Mouse (Mus musculus) intestine, embryonic 15.5 days (tissue): Measurements from ENCODE around the gene Sf3a2. TPM values are rescaled to one million over a fixed set of nuclear protein-coding genes. Genes with fewer than 3 reads are reported as not detected.

Experiments used
- ATAC-seq: fragments of 200-750 bp; cut with Nextera tagmentation; 2 replicates; pipeline ENCODE4 v1.8.0; 2017; ENCODE audit warnings: moderate TSS enrichment, moderate library complexity
- H3K27ac ChIP-seq: fragments of 300-500 bp; sonication (generic); 2 replicates; pipeline ENCODE4 v1.5.1; 2015; ENCODE audit warnings: mild to moderate bottlenecking, inconsistent platforms
- H3K27me3 ChIP-seq: fragments of 300-500 bp; sonication (generic); replicated peaks from 2 replicates; pipeline ENCODE4 v1.6.1; 2015; ENCODE audit warnings: inconsistent platforms
- H3K36me3 ChIP-seq: fragments of 300-500 bp; sonication (generic); 2 replicates; pipeline ENCODE4 v1.6.1; 2015; ENCODE audit warnings: inconsistent platforms
- H3K4me1 ChIP-seq: fragments of 300-500 bp; sonication (generic); replicated peaks from 2 replicates; pipeline ENCODE4 v1.6.1; 2015; ENCODE audit warnings: inconsistent platforms
- H3K4me2 ChIP-seq: fragments of 300-500 bp; sonication (generic); replicated peaks from 2 replicates; pipeline ENCODE4 v1.6.1; 2015; ENCODE audit warnings: mild to moderate bottlenecking, inconsistent platforms
- H3K4me3 ChIP-seq: fragments of 300-500 bp; sonication (generic); replicated peaks from 2 replicates; pipeline ENCODE4 v1.5.1; 2015; ENCODE audit warnings: inconsistent platforms
- H3K9ac ChIP-seq: fragments of 300-500 bp; sonication (generic); 2 replicates; pipeline ENCODE4 v1.6.1; 2015; ENCODE audit warnings: inconsistent platforms
- H3K9me3 ChIP-seq: fragments of 300-500 bp; sonication (generic); 2 replicates; pipeline ENCODE4 v1.6.1; 2016; ENCODE audit warnings: inconsistent platforms
- WGBS: fragments of 180-500 bp; shearing (Covaris S2); methylation state at CpG from one replicate; pipeline ENCODE4 v1.1.7; 2015; 5-methylcytosine and 5-hydroxymethylcytosine counted together
- polyA plus RNA-seq: library from polyadenylated mRNA; unstranded; fragments of >200 nt; fragmentation: Nextera tagmentation; extraction: Ambion mirVana; gene quantifications from 2 replicates; pipeline ENCODE4 v1.2.1, GENCODE M21; 2015

The Sf3a2 gene
- polyA plus RNA-seq, 1 experiment from 2014 or later: 69.7 TPM

- Histone ChIP-seq H3K9ac (peak overlapping the region; percentile 5; the same call in 1 of the 2 replicates), H3K9me3 (no peaks in the 10 kb centered on the region), H3K4me3 (no peak overlapping the region), H3K27me3 (no peaks in the 10 kb centered on the region), H3K36me3 (no peaks in the 10 kb centered on the region; the same call in 1 of the 2 replicates), H3K4me2 (peak overlapping the region; percentile 9; the same call in 1 of the 2 replicates), H3K4me1 (peaks cover 45% of the 10 kb centered on the region), H3K27ac (0 out of 2 replicates have a peak overlapping the region, but pooled peaks have one; percentile 32)
- 76% methylated on average over 4 of the region's 4 CpGs for WGBS
- no peak for ATAC-seq
Observed at GRCm38 (mm10) chr10:80760596-80761524, 37.1 kb upstream of the Sf3a2 start.

DNA sequence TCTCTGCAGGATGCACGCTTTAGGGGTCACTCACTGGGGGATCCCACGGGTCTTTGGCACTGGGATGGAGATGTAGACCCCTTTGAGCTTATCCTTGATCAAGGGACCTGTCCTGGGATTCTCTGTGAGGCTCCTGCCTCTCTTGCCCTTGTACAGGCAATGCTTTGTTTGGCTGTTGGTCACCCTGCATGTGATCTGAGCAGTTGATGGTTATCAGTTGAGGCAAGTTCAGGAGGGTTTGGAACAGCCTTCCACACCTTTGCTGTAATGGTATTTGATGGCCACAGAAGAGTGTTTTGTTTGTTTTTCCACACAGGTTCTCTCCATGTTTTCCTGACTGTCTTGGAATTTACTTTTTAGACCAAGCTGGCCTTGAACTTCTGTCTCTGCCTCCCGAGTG lies 36.2 kb upstream of the Sf3a2 start:
- no peak for ATAC-seq
- H3K9ac ChIP-seq: no peak overlapping the region
- H3K27me3 ChIP-seq: no peaks in the 10 kb centered on the region
- no peak overlapping the region for H3K27ac ChIP-seq
- H3K9me3 ChIP-seq: no peaks in the 10 kb centered on the region
- no peak overlapping the region for H3K4me2 ChIP-seq
- peaks cover 38% of the 10 kb centered on the region for H3K4me1 ChIP-seq
- peaks cover 5% of the 10 kb centered on the region; the same call in 1 of the 2 replicates for H3K36me3 ChIP-seq
- 71% methylated on average over 3 of the region's 3 CpGs for WGBS
- no peak overlapping the region for H3K4me3 ChIP-seq

DNA sequence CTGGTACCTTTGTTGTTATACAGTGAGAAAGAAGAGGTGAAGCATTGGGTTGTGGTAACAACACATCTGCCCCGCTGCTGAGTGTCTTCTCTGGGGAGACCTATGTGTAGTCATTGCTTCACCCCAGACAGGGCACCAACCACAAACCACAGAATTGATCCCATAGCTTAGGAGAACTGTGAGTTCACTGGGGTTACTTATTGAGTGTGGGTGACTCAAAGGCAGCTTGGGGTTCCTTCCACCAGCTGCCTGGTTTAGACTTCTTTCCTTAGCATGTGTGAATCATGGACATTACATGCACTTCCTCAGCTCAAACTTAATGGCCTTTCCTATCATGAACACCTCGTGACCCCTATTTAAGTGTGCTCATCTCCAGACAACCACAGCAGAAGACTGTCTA lies 34.5 kb upstream of the Sf3a2 start:
- 93% methylated on average over 2 of the region's 2 CpGs for WGBS
- Histone ChIP-seq H3K27me3 (no peaks in the 10 kb centered on the region), H3K9me3 (no peaks in the 10 kb centered on the region), H3K4me3 (no peak overlapping the region), H3K36me3 (peaks cover 19% of the 10 kb centered on the region), H3K4me2 (no peak overlapping the region), H3K27ac (no peak overlapping the region), H3K9ac (no peak overlapping the region), H3K4me1 (peaks cover 24% of the 10 kb centered on the region)
- no peak for ATAC-seq

- no peak for ATAC-seq
- 80% methylated on average over 2 of the region's 2 CpGs for WGBS
Observed at GRCm38 (mm10) chr10:80765746-80766145, 32.3 kb upstream of the Sf3a2 start.

GRCm38 (mm10) chr10:80766161-80766815 lies 31.7 kb upstream of the Sf3a2 start:
- H3K27ac ChIP-seq: no peak overlapping the region
- H3K36me3 ChIP-seq: peaks cover 36% of the 10 kb centered on the region

More at GRCm38 (mm10) chr10:80765746-80766145, 32.3 kb upstream of the Sf3a2 start:
- peaks cover 15% of the 10 kb centered on the region for H3K4me1 ChIP-seq
- H3K9ac ChIP-seq: no peak overlapping the region
- H3K36me3 ChIP-seq: peaks cover 30% of the 10 kb centered on the region
- H3K27me3 ChIP-seq: no peaks in the 10 kb centered on the region
- H3K27ac ChIP-seq: no peak overlapping the region
- H3K4me2 ChIP-seq: no peak overlapping the region
- no peak overlapping the region for H3K4me3 ChIP-seq
- no peaks in the 10 kb centered on the region for H3K9me3 ChIP-seq

DNA sequence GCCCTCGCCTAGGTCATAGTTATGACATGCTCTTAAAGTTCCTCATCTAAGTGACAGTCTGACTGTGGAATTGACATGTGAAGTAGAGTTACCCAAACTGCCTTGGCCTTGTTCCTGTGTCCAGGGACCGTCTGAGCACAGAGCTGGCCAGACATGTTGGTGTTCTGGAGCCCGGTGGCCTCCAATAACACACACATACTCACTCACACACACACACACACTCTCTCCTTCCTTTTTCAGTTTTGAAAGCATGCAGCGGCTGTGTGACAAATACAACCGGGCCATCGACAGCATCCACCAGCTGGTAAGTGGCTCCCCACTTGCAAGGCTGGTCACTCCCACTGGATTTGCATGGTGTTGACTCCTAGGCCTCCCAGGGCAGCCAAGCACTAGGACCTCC lies 29.6 kb upstream of the Sf3a2 start:
- ATAC-seq: no peak
- Histone ChIP-seq H3K9me3 (no peaks in the 10 kb centered on the region), H3K4me3 (no peak overlapping the region), H3K27me3 (no peaks in the 10 kb centered on the region), H3K4me2 (no peak overlapping the region), H3K4me1 (peaks cover 5% of the 10 kb centered on the region; the same call in 1 of the 2 replicates), H3K9ac (no peak overlapping the region), H3K27ac (no peak overlapping the region), H3K36me3 (peaks cover 56% of the 10 kb centered on the region)
- WGBS: 91% methylated on average over 6 of the region's 6 CpGs

More at GRCm38 (mm10) chr10:80766161-80766815, 31.7 kb upstream of the Sf3a2 start:
- 63% methylated on average over 10 of the region's 10 CpGs for WGBS
- Histone ChIP-seq H3K9me3 (no peaks in the 10 kb centered on the region), H3K27me3 (no peaks in the 10 kb centered on the region), H3K4me3 (no peak overlapping the region), H3K4me2 (no peak overlapping the region), H3K9ac (no peak overlapping the region), H3K4me1 (peaks cover 10% of the 10 kb centered on the region)
- peak; percentile 34; the same call in 1 of the 2 replicates for ATAC-seq

GRCm38 (mm10) chr10:80773816-80774215 lies 24.2 kb upstream of the Sf3a2 start:
- H3K9me3 ChIP-seq: no peaks in the 10 kb centered on the region
- 82% methylated on average over 5 of the region's 5 CpGs for WGBS
- H3K27ac ChIP-seq: peak overlapping the region; percentile 55; the same call in 1 of the 2 replicates
- no peak overlapping the region for H3K4me3 ChIP-seq
- H3K9ac ChIP-seq: no peak overlapping the region
- H3K36me3 ChIP-seq: peaks cover 76% of the 10 kb centered on the region
- ATAC-seq: no peak
- H3K4me1 ChIP-seq: peaks cover 8% of the 10 kb centered on the region; the same call in 1 of the 2 replicates
- no peak overlapping the region for H3K4me2 ChIP-seq
- no peaks in the 10 kb centered on the region for H3K27me3 ChIP-seq

- Histone ChIP-seq H3K4me2 (no peak overlapping the region), H3K4me1 (peaks cover 8% of the 10 kb centered on the region; the same call in 1 of the 2 replicates), H3K27ac (no peak overlapping the region), H3K27me3 (no peaks in the 10 kb centered on the region), H3K9ac (no peak overlapping the region), H3K9me3 (no peaks in the 10 kb centered on the region), H3K36me3 (peaks cover 80% of the 10 kb centered on the region), H3K4me3 (no peak overlapping the region)
- peak; percentile 79 for ATAC-seq
- 50% methylated on average over 2 of the region's 2 CpGs for WGBS
Observed at GRCm38 (mm10) chr10:80774549-80774948, 23.4 kb upstream of the Sf3a2 start.

- no peak for ATAC-seq
- H3K27ac ChIP-seq: no peak overlapping the region
Observed at GRCm38 (mm10) chr10:80774981-80775380, 23.0 kb upstream of the Sf3a2 start.

DNA sequence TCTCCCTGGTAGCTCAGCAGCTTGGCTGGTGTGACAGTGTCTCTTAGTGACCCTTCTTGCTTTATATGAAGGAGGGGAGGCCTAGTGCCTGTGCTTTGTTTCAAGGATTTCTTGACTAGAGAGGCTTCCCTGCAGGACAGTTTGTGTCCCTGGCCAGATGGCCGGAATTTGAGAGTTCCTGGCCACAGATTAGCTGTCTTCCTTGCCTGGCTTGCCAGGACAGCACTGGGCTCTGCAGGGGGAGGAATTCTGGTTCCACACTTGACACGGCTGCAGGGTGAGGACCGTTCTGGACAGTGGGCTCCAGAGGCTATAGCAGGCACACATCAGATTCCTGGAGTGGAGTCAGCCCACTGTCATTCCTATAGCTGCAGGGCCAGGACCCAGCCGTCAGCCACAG lies 22.3 kb upstream of the Sf3a2 start:
- Histone ChIP-seq H3K27ac (no peak overlapping the region), H3K4me3 (no peak overlapping the region), H3K27me3 (no peaks in the 10 kb centered on the region), H3K4me2 (no peak overlapping the region), H3K36me3 (peaks cover 75% of the 10 kb centered on the region), H3K9ac (no peak overlapping the region), H3K9me3 (no peaks in the 10 kb centered on the region), H3K4me1 (peaks cover 8% of the 10 kb centered on the region; the same call in 1 of the 2 replicates)
- WGBS: 92% methylated on average over 4 of the region's 4 CpGs
- ATAC-seq: no peak

More at GRCm38 (mm10) chr10:80774981-80775380, 23.0 kb upstream of the Sf3a2 start:
- Histone ChIP-seq H3K9me3 (no peaks in the 10 kb centered on the region), H3K9ac (no peak overlapping the region), H3K4me3 (no peak overlapping the region), H3K4me2 (no peak overlapping the region), H3K36me3 (peaks cover 80% of the 10 kb centered on the region), H3K27me3 (no peaks in the 10 kb centered on the region), H3K4me1 (peaks cover 8% of the 10 kb centered on the region; the same call in 1 of the 2 replicates)
- WGBS: 86% methylated on average over 4 of the region's 4 CpGs

GRCm38 (mm10) chr10:80776358-80776869 lies 21.6 kb upstream of the Sf3a2 start:
- Histone ChIP-seq H3K36me3 (peaks cover 68% of the 10 kb centered on the region), H3K4me2 (no peak overlapping the region), H3K4me3 (no peak overlapping the region), H3K27me3 (no peaks in the 10 kb centered on the region), H3K4me1 (peaks cover 8% of the 10 kb centered on the region; the same call in 1 of the 2 replicates), H3K27ac (no peak overlapping the region), H3K9me3 (no peaks in the 10 kb centered on the region), H3K9ac (no peak overlapping the region)
- 87% methylated on average over 6 of the region's 6 CpGs for WGBS
- no peak for ATAC-seq

DNA sequence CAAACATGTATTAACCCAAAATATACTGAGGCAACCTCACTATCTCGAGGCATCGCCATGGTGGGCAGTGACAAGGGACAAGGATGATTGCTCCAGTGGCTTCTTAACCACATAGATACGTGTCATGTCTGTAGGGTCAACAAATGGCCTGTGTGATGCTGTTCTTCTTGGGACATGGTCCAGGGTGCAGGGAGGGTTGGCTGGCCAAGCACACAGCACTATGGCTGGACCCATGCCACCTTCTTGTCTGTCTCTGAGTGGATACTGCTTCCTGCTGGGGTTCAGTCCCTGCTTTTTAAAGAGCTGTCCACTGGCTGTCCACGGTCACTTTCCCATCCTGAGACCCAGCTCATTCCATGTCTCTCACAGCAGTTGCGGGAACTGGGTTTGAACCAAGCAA lies 20.9 kb upstream of the Sf3a2 start:
- no peak overlapping the region for H3K4me2 ChIP-seq
- no peak overlapping the region for H3K9ac ChIP-seq
- no peaks in the 10 kb centered on the region for H3K9me3 ChIP-seq
- no peaks in the 10 kb centered on the region for H3K27me3 ChIP-seq
- peaks cover 62% of the 10 kb centered on the region for H3K36me3 ChIP-seq
- ATAC-seq: no peak
- H3K27ac ChIP-seq: no peak overlapping the region
- no peak overlapping the region for H3K4me3 ChIP-seq
- H3K4me1 ChIP-seq: peaks cover 8% of the 10 kb centered on the region; the same call in 1 of the 2 replicates
- 95% methylated on average over 5 of the region's 5 CpGs for WGBS
